Mouse (Mus musculus) midbrain, embryonic 11.5 days (tissue): ENCODE results near the gene Olfr643. TPM values are rescaled to one million over a fixed set of nuclear protein-coding genes. Genes with fewer than 3 reads are reported as not detected.
"Not testable (repeated sequence)": the region's sequence is repeated elsewhere in the genome, so short reads cannot be mapped to it uniquely, and the experiment has no call there.

Experiments
- ATAC-seq: fragments of 200-750 bp; cut with Nextera tagmentation; 2 replicates; pipeline ENCODE4 v1.8.0; 2017; ENCODE audit warnings: moderate TSS enrichment, moderate library complexity; ENCODE audit not compliant: low FRiP score
- DNase-seq: peaks from one replicate; pipeline ENCODE4 v3.0.0; 2015; ENCODE audit warnings: low spot score; ENCODE audit errors: missing footprints
- H3K27ac ChIP-seq: fragments of 300-500 bp; sonication (generic); 2 replicates; pipeline ENCODE4 v1.5.1; 2014; ENCODE audit warnings: low read depth, low read length
- H3K27me3 ChIP-seq: fragments of 300-500 bp; sonication (generic); 2 replicates; pipeline ENCODE4 v1.6.1; 2014; ENCODE audit warnings: mild to moderate bottlenecking, low read length, moderate library complexity, mixed read lengths; ENCODE audit not compliant: control insufficient read depth, insufficient read depth
- H3K36me3 ChIP-seq: fragments of 300-500 bp; sonication (generic); 2 replicates; pipeline ENCODE4 v1.6.1; 2014; ENCODE audit warnings: mild to moderate bottlenecking, low read length, moderate library complexity, mixed read lengths; ENCODE audit not compliant: control insufficient read depth, insufficient read depth
- H3K4me1 ChIP-seq: fragments of 300-500 bp; sonication (generic); 2 replicates; pipeline ENCODE4 v1.6.1; 2014; ENCODE audit warnings: low read length; ENCODE audit not compliant: control insufficient read depth, insufficient read depth
- H3K4me2 ChIP-seq: fragments of 300-500 bp; sonication (generic); 2 replicates; pipeline ENCODE4 v1.6.1; 2014; ENCODE audit warnings: mild to moderate bottlenecking, moderate library complexity
- H3K4me3 ChIP-seq: fragments of 300-500 bp; sonication (generic); 2 replicates; pipeline ENCODE4 v1.5.1; 2014; ENCODE audit warnings: low read depth, low read length
- H3K9ac ChIP-seq: fragments of 300-500 bp; sonication (generic); 2 replicates; pipeline ENCODE4 v1.6.1; 2014; ENCODE audit warnings: low read length
- H3K9me3 ChIP-seq: fragments of 300-500 bp; sonication (generic); 2 replicates; pipeline ENCODE4 v1.6.1; 2016; ENCODE audit warnings: low read length; ENCODE audit not compliant: control insufficient read depth
- WGBS: fragments of 180-500 bp; shearing (Covaris S2); extraction: QIAGEN DNeasy Blood & Tissue Kit; methylation state at CpG from one replicate; pipeline ENCODE4 v1.1.7; 2014; 5-methylcytosine and 5-hydroxymethylcytosine counted together
- polyA plus RNA-seq: library from polyadenylated mRNA; unstranded; fragments of >200 nt; fragmentation: Nextera tagmentation; extraction: Ambion mirVana; gene quantifications from 2 replicates; pipeline ENCODE4 v1.2.1, GENCODE M21; 2014

The Olfr643 gene
- polyA plus RNA-seq, 1 experiment from 2014 or later = not detected

- not testable (repeated sequence) for DNase-seq, H3K36me3 ChIP-seq, H3K9ac ChIP-seq, ATAC-seq, H3K4me1 ChIP-seq, H3K9me3 ChIP-seq, H3K27me3 ChIP-seq, H3K27ac ChIP-seq, H3K4me2 ChIP-seq, H3K4me3 ChIP-seq
- WGBS = 94% methylated on average over 22 of the region's 22 CpGs
Measured at GRCm38 (mm10) chr7:103966873-103967272, 170.3 kb downstream of the Olfr643 start.

Other genes starting within 250 kb of the Olfr643 start
- gene Olfr64, start 242.9 kb downstream of the Olfr643 start, polyA plus RNA-seq = not detected in 2 replicates
- not detected in 2 replicates for gene Olfr65, start 233.9 kb downstream of the Olfr643 start, polyA plus RNA-seq
- gene Olfr631, start 208.6 kb downstream of the Olfr643 start, polyA plus RNA-seq = not detected in 2 replicates
- not detected in 2 replicates for gene Olfr632, start 203.1 kb downstream of the Olfr643 start, polyA plus RNA-seq
- gene Olfr633, start 193.0 kb downstream of the Olfr643 start, polyA plus RNA-seq = not detected in 2 replicates
- 0.01 and 0.03 TPM in 2 replicates for gene Olfr635, start 166.3 kb downstream of the Olfr643 start, polyA plus RNA-seq
- not detected in 2 replicates for gene Olfr638, start 138.7 kb downstream of the Olfr643 start, polyA plus RNA-seq
- not detected in 2 replicates for gene Olfr639, start 120.1 kb downstream of the Olfr643 start, polyA plus RNA-seq
- not detected in 2 replicates for gene Olfr640, start 111.8 kb downstream of the Olfr643 start, polyA plus RNA-seq
- not detected in 2 replicates for gene Olfr641, start 102.0 kb downstream of the Olfr643 start, polyA plus RNA-seq
- not detected in 2 replicates for gene Olfr642, start 84.7 kb downstream of the Olfr643 start, polyA plus RNA-seq
- not detected in 2 replicates for gene 4930516K23Rik, start 76.0 kb downstream of the Olfr643 start, polyA plus RNA-seq
- not detected in 2 replicates for gene Olfr644, start 65.5 kb downstream of the Olfr643 start, polyA plus RNA-seq
- gene Olfr645, start 51.9 kb downstream of the Olfr643 start, polyA plus RNA-seq = not detected in 2 replicates
- gene Olfr646, start 32.5 kb downstream of the Olfr643 start, polyA plus RNA-seq = not detected in 2 replicates
- not detected in 2 replicates for gene Ubqln5, start 7.6 kb downstream of the Olfr643 start, polyA plus RNA-seq
- not detected in 2 replicates for gene Ubqln3, start 5.9 kb upstream of the Olfr643 start, polyA plus RNA-seq
- gene Ubqlnl, start 13.2 kb upstream of the Olfr643 start, polyA plus RNA-seq = not detected in 2 replicates
- gene Olfm5, start 27.4 kb upstream of the Olfr643 start, polyA plus RNA-seq = not detected in 2 replicates
- 0.19 and 0.26 TPM in 2 replicates for gene Olfr648, start 46.0 kb upstream of the Olfr643 start, polyA plus RNA-seq
- gene Olfr649, start 58.6 kb upstream of the Olfr643 start, polyA plus RNA-seq = not detected in 2 replicates
- 2.5 and 2.8 TPM in 2 replicates for gene Trim6, start 81.4 kb upstream of the Olfr643 start, polyA plus RNA-seq
- 0.63 and 0.68 TPM in 2 replicates for gene Trim34a, start 107.1 kb upstream of the Olfr643 start, polyA plus RNA-seq
- gene Trim5, start 150.7 kb upstream of the Olfr643 start, polyA plus RNA-seq = 0.40 TPM in 1 of 2 replicates, not detected in the other
- 1.9 and 2.1 TPM in 2 replicates for gene Trim12a, start 178.1 kb upstream of the Olfr643 start, polyA plus RNA-seq
- not detected in 2 replicates for gene Trim34b, start 192.1 kb upstream of the Olfr643 start, polyA plus RNA-seq
- 0.30 and 0.65 TPM in 2 replicates for gene Trim12c, start 216.0 kb upstream of the Olfr643 start, polyA plus RNA-seq
- gene Trim30b, start 232.5 kb upstream of the Olfr643 start, polyA plus RNA-seq = not detected in 2 replicates